ENCODE assay signal across 9 mouse cellular contexts in the genomic region with DNA sequence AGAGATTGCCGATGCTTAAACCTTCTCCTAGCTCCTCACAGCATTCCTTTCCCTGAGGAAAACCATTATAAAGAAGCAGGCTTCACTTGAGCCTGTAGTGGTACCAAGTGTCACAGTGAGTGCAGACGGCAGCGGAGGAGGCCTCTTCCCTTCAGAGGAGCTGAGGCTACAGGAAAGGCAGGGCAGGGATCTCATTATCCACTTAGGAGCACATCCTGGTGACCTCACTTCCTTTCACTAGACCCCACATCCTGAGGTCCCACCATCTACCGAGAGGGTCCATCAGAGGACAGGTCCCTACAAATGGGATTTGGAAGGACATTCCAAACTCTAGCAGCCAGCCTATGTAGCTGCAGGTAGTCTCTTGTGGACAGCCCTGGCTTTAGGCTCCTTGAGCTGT. TPM values are rescaled to one million over a fixed set of nuclear protein-coding genes. Genes with fewer than 3 reads are reported as not detected.
DNase-seq lines count a peak whose midpoint lies in the region; ATAC-seq lines count a peak whose summit lies in the region.
"Had no signal": no experiment of that assay in that cellular context is flagged by ENCODE, and none has a peak within 500 bp of the region (broad histone marks: within the 10 kb centered on the region; RNA-seq: fewer than 3 reads in every experiment).

No protein-coding gene starts in this region.

- 77% methylated on average over 4 of the region's 4 CpGs for WGBS in forebrain, embryonic 13.5 days
- 77% methylated on average over 4 of the region's 4 CpGs for WGBS in forebrain, embryonic 16.5 days
- 82% methylated on average over 4 of the region's 4 CpGs for WGBS in neural tube, embryonic 12.5 days
- WGBS in lung, embryonic 16.5 days = 34% methylated on average over 4 of the region's 4 CpGs

- 0 out of 2 replicates have a peak, but pooled peaks cover 13% of the 10 kb centered on the region for H3K36me3 ChIP-seq in forebrain, embryonic 13.5 days (ENCODE audit: poor library complexity, severe bottlenecking)
- H3K36me3 ChIP-seq in forebrain, embryonic 16.5 days (ENCODE audit: control insufficient read depth, insufficient read depth) = no peaks in the 10 kb centered on the region; the same call in 1 of the 2 replicates
- peaks cover 6% of the 10 kb centered on the region for H3K36me3 ChIP-seq in neural tube, embryonic 12.5 days
- H3K36me3 ChIP-seq in lung, embryonic 16.5 days (ENCODE audit: control insufficient read depth, insufficient read depth, low read length) = no peaks in the 10 kb centered on the region; the same call in 1 of the 2 replicates

- no peak for DNase-seq in neural tube, embryonic 10.5 days (ENCODE audit: extremely low spot score, low spot score)
- no peak for DNase-seq in layer of hippocampus, postnatal 25 days (ENCODE audit: extremely low spot score in 1 of 2, low spot score in 1 of 2)
- DNase-seq in layer of hippocampus, adult 9-10 months (ENCODE audit: low spot score) = no peak
- DNase-seq in yolk sac, embryonic 10.5 days (ENCODE audit: low spot score) = no peak

- no peak for ATAC-seq in forebrain, embryonic 13.5 days
- no peak for ATAC-seq in forebrain, embryonic 16.5 days
- no peak for ATAC-seq in neural tube, embryonic 12.5 days (ENCODE audit: low FRiP score, low read depth)
- ATAC-seq in lung, embryonic 16.5 days (ENCODE audit: low read depth) = no peak

- peaks cover 72% of the 10 kb centered on the region for H3K4me1 ChIP-seq in forebrain, embryonic 13.5 days
- H3K4me1 ChIP-seq in forebrain, embryonic 16.5 days (replicated peaks; ENCODE audit: control insufficient read depth, insufficient read depth, low read length) = peaks cover 48% of the 10 kb centered on the region
- peaks cover 42% of the 10 kb centered on the region for H3K4me1 ChIP-seq in neural tube, embryonic 12.5 days
- peaks cover 53% of the 10 kb centered on the region for H3K4me1 ChIP-seq in lung, embryonic 16.5 days (replicated peaks; ENCODE audit: control insufficient read depth, insufficient read depth, low read length)

- no peaks in the 10 kb centered on the region for H3K9me3 ChIP-seq in forebrain, embryonic 13.5 days (replicated peaks)
- no peaks in the 10 kb centered on the region for H3K9me3 ChIP-seq in forebrain, embryonic 16.5 days (ENCODE audit: control insufficient read depth, low read length)
- no peaks in the 10 kb centered on the region for H3K9me3 ChIP-seq in neural tube, embryonic 12.5 days
- no peaks in the 10 kb centered on the region for H3K9me3 ChIP-seq in lung, embryonic 16.5 days (ENCODE audit: control insufficient read depth, low read length)

- H3K4me2 ChIP-seq in forebrain, embryonic 13.5 days = peak overlapping the region; percentile 18
- H3K4me2 ChIP-seq in forebrain, embryonic 16.5 days (ENCODE audit: low read length) = no peak overlapping the region
- H3K4me2 ChIP-seq in neural tube, embryonic 12.5 days (replicated peaks) = peak overlapping the region; percentile 18
- H3K4me2 ChIP-seq in lung, embryonic 16.5 days (ENCODE audit: low read depth, low read length) = peak overlapping the region; percentile 36

- no peaks in the 10 kb centered on the region for H3K27me3 ChIP-seq in forebrain, embryonic 13.5 days
- no peaks in the 10 kb centered on the region for H3K27me3 ChIP-seq in forebrain, embryonic 16.5 days (replicated peaks; ENCODE audit: control insufficient read depth, insufficient read depth, low read length)
- H3K27me3 ChIP-seq in neural tube, embryonic 12.5 days (replicated peaks) = no peaks in the 10 kb centered on the region
- no peaks in the 10 kb centered on the region for H3K27me3 ChIP-seq in lung, embryonic 16.5 days (ENCODE audit: control insufficient read depth, insufficient read depth, low read depth, low read length)

- H3K27ac ChIP-seq in forebrain, embryonic 13.5 days = no peak overlapping the region
- no peak overlapping the region for H3K27ac ChIP-seq in forebrain, embryonic 16.5 days (ENCODE audit: low read length)
- no peak overlapping the region for H3K27ac ChIP-seq in neural tube, embryonic 12.5 days
- peak overlapping the region; percentile 0 for H3K27ac ChIP-seq in lung, embryonic 16.5 days (ENCODE audit: low read length)

- H3K4me3 ChIP-seq in forebrain, embryonic 13.5 days = no peak overlapping the region
- H3K4me3 ChIP-seq in forebrain, embryonic 16.5 days (replicated peaks; ENCODE audit: low read length) = no peak overlapping the region
- no peak overlapping the region for H3K4me3 ChIP-seq in neural tube, embryonic 12.5 days
- 0 out of 2 replicates have a peak overlapping the region, but pooled peaks have one; percentile 0 for H3K4me3 ChIP-seq in lung, embryonic 16.5 days (ENCODE audit: low read length)

- peak overlapping the region; percentile 30; the same call in 1 of the 2 replicates for H3K9ac ChIP-seq in forebrain, embryonic 13.5 days
- H3K9ac ChIP-seq in forebrain, embryonic 16.5 days (replicated peaks; ENCODE audit: low read depth, low read length) = no peak overlapping the region
- H3K9ac ChIP-seq in neural tube, embryonic 12.5 days = no peak overlapping the region
- H3K9ac ChIP-seq in lung, embryonic 16.5 days (ENCODE audit: low read length) = peak overlapping the region; percentile 29; the same call in 1 of the 2 replicates

RNA-seq across cellular contexts. Expression of a gene that starts 3.8 kb away (rescaled TPM):
- polyA plus RNA-seq in forebrain, embryonic 13.5 days (2015; fragmentation: Nextera tagmentation; extraction: Ambion mirVana) = 9.3 and 12.4 TPM in 2 replicates
- polyA plus RNA-seq in forebrain, embryonic 16.5 days (2015; fragmentation: Nextera tagmentation; extraction: Ambion mirVana) = 11.3 and 13.2 TPM in 2 replicates
- polyA plus RNA-seq in neural tube, embryonic 12.5 days (2016; fragmentation: Nextera tagmentation; extraction: Ambion mirVana) = 19.7 and 21.5 TPM in 2 replicates
- polyA plus RNA-seq in lung, embryonic 16.5 days (2015; fragmentation: Nextera tagmentation; extraction: Ambion mirVana) = 16.9 and 18.8 TPM in 2 replicates
- total RNA-seq in layer of hippocampus, postnatal 25 days (2021) = 10 to 100 TPM in 1 of 2 experiments, 1 to 10 TPM in 1; 8.5 to 10.7 TPM

RNA-seq across cellular contexts. Expression of a gene that starts 26.6 kb away (rescaled TPM):
- polyA plus RNA-seq in forebrain, embryonic 13.5 days (2015; fragmentation: Nextera tagmentation; extraction: Ambion mirVana) = 0.08 and 0.18 TPM in 2 replicates
- 0.14 and 0.21 TPM in 2 replicates for polyA plus RNA-seq in forebrain, embryonic 16.5 days (2015; fragmentation: Nextera tagmentation; extraction: Ambion mirVana)
- polyA plus RNA-seq in neural tube, embryonic 12.5 days (2016; fragmentation: Nextera tagmentation; extraction: Ambion mirVana) = 0.25 and 0.28 TPM in 2 replicates
- polyA plus RNA-seq in lung, embryonic 16.5 days (2015; fragmentation: Nextera tagmentation; extraction: Ambion mirVana) = 1.1 and 1.2 TPM in 2 replicates
- total RNA-seq in layer of hippocampus, postnatal 25 days (2021) = 1 to 10 TPM in 1 of 2 experiments, under 1 TPM in 1; 0.42 to 1.4 TPM
- total RNA-seq: heart, adult 18-20 months had no signal

RNA-seq across cellular contexts. Expression of a gene that starts 27.2 kb away (rescaled TPM):
- 9.6 and 10.8 TPM in 2 replicates for polyA plus RNA-seq in forebrain, embryonic 13.5 days (2015; fragmentation: Nextera tagmentation; extraction: Ambion mirVana)
- polyA plus RNA-seq in forebrain, embryonic 16.5 days (2015; fragmentation: Nextera tagmentation; extraction: Ambion mirVana) = 10.3 and 11.1 TPM in 2 replicates
- 18.3 and 19.7 TPM in 2 replicates for polyA plus RNA-seq in neural tube, embryonic 12.5 days (2016; fragmentation: Nextera tagmentation; extraction: Ambion mirVana)
- polyA plus RNA-seq in lung, embryonic 16.5 days (2015; fragmentation: Nextera tagmentation; extraction: Ambion mirVana) = 17.8 and 19.5 TPM in 2 replicates
- 10 to 100 TPM; 10.5 to 12.1 TPM for total RNA-seq in layer of hippocampus, postnatal 25 days (2021)

RNA-seq across cellular contexts. Expression of a gene that starts 34.6 kb away (rescaled TPM):
- polyA plus RNA-seq in forebrain, embryonic 13.5 days (2015; fragmentation: Nextera tagmentation; extraction: Ambion mirVana) = 17.0 and 18.9 TPM in 2 replicates
- 11.7 and 12.3 TPM in 2 replicates for polyA plus RNA-seq in forebrain, embryonic 16.5 days (2015; fragmentation: Nextera tagmentation; extraction: Ambion mirVana)
- 22.0 and 24.8 TPM in 2 replicates for polyA plus RNA-seq in neural tube, embryonic 12.5 days (2016; fragmentation: Nextera tagmentation; extraction: Ambion mirVana)
- polyA plus RNA-seq in lung, embryonic 16.5 days (2015; fragmentation: Nextera tagmentation; extraction: Ambion mirVana) = 48.2 and 48.5 TPM in 2 replicates
- 1 to 10 TPM; 1.6 to 3.9 TPM for total RNA-seq in layer of hippocampus, postnatal 25 days (2021)

RNA-seq across cellular contexts. Expression of a gene that starts 42.5 kb away (rescaled TPM):
- 71.0 and 72.3 TPM in 2 replicates for polyA plus RNA-seq in forebrain, embryonic 13.5 days (2015; fragmentation: Nextera tagmentation; extraction: Ambion mirVana)
- polyA plus RNA-seq in forebrain, embryonic 16.5 days (2015; fragmentation: Nextera tagmentation; extraction: Ambion mirVana) = 102 and 128 TPM in 2 replicates
- 59.9 and 66.0 TPM in 2 replicates for polyA plus RNA-seq in neural tube, embryonic 12.5 days (2016; fragmentation: Nextera tagmentation; extraction: Ambion mirVana)
- polyA plus RNA-seq in lung, embryonic 16.5 days (2015; fragmentation: Nextera tagmentation; extraction: Ambion mirVana) = 55.0 and 55.9 TPM in 2 replicates
- 10 to 100 TPM; 74.9 to 79.0 TPM for total RNA-seq in layer of hippocampus, postnatal 25 days (2021)

Comparison
In these comparisons a context has a peak if more than half of its experiments do, and no peak if none do; other contexts are left out.
1. H3K9ac ChIP-seq: peak in forebrain, embryonic 13.5 days (single experiment) and lung, embryonic 16.5 days (single experiment); none in forebrain, embryonic 16.5 days (single experiment) and neural tube, embryonic 12.5 days (single experiment).